Mouse (Mus musculus) embryonic facial prominence, embryonic 14.5 days (tissue): ENCODE measurements around the gene Trim14. TPM values are rescaled to one million over a fixed set of nuclear protein-coding genes. Genes with fewer than 3 reads are reported as not detected.
"Not testable (repeated sequence)": the region's sequence is repeated elsewhere in the genome, so short reads cannot be mapped to it uniquely, and the experiment has no call there.

ENCODE experiments used
- ATAC-seq: fragments of 200-750 bp; cut with Nextera tagmentation; 2 replicates; pipeline ENCODE4 v1.8.0; 2017; ENCODE audit warnings: low read depth, moderate number of reproducible peaks, moderate TSS enrichment
- DNase-seq: peaks from one replicate; pipeline ENCODE4 v3.0.0-alpha.2; 2015; ENCODE audit warnings: low spot score
- H3K27ac ChIP-seq: fragments of 300-500 bp; sonication (generic); replicated peaks from 2 replicates; pipeline ENCODE4 v1.5.1; 2014; ENCODE audit warnings: low read depth, mild to moderate bottlenecking, low read length, moderate library complexity
- H3K27me3 ChIP-seq: fragments of 300-500 bp; sonication (generic); replicated peaks from 2 replicates; pipeline ENCODE4 v1.6.1; 2014; ENCODE audit warnings: low read length; ENCODE audit not compliant: control insufficient read depth, insufficient read depth
- H3K36me3 ChIP-seq: fragments of 300-500 bp; sonication (generic); 2 replicates; pipeline ENCODE4 v1.6.1; 2014; ENCODE audit warnings: low read length, mixed read lengths; ENCODE audit not compliant: control insufficient read depth, insufficient read depth
- H3K4me1 ChIP-seq: fragments of 300-500 bp; sonication (generic); 2 replicates; pipeline ENCODE4 v1.6.1; 2014; ENCODE audit warnings: antibody characterized with exemption, low read length; ENCODE audit not compliant: control insufficient read depth, insufficient read depth
- H3K4me2 ChIP-seq: fragments of 300-500 bp; sonication (generic); 2 replicates; pipeline ENCODE4 v1.6.1; 2014; ENCODE audit warnings: low read depth, mild to moderate bottlenecking, low read length, moderate library complexity, mixed read lengths
- H3K4me3 ChIP-seq: fragments of 300-500 bp; sonication (generic); 2 replicates; pipeline ENCODE4 v1.5.1; 2014; ENCODE audit warnings: low read depth, mild to moderate bottlenecking, low read length
- H3K9ac ChIP-seq: fragments of 300-500 bp; sonication (generic); 2 replicates; pipeline ENCODE4 v1.6.1; 2014; ENCODE audit warnings: low read depth, mild to moderate bottlenecking, low read length, moderate library complexity, mixed read lengths
- H3K9me3 ChIP-seq: fragments of 300-500 bp; sonication (generic); 2 replicates; pipeline ENCODE4 v1.6.1; 2016; ENCODE audit warnings: low read length; ENCODE audit not compliant: control insufficient read depth
- WGBS: fragments of 180-500 bp; shearing (Covaris S2); extraction: QIAGEN DNeasy Blood & Tissue Kit; methylation state at CpG from one replicate; pipeline ENCODE4 v1.1.7; 2014; 5-methylcytosine and 5-hydroxymethylcytosine counted together
- polyA plus RNA-seq: library from polyadenylated mRNA; unstranded; fragments of >200 nt; fragmentation: Nextera tagmentation; extraction: Ambion mirVana; gene quantifications from 2 replicates; pipeline ENCODE4 v1.2.1, GENCODE M21; 2014

Trim14 gene
- 2.9 and 4.0 TPM in 2 replicates for polyA plus RNA-seq

DNA sequence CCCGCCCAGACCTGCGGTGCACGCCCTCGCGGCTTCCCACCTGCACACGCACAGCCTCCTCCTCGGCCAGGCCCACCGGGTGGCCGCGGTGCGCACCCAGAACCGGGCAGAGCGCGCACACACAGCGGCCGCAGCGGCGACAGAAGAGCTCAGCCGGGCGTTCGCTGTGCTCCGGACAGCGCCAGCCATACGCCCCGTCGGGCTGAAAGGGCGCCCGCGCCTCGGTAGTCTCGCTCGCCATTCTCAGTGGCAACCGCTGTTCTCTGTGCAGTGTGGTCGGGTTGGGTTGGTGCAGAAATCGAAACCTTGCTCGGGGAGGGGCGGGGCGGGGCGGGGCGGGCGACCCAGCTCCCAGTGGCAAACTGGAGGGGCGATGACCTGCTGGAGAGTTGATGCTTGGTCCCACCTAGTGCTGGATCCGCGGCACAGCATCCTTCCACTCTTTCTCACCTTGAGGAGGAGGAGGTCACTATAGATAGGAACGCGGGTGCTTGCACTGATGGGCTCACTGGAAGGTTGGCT lies at the start of gene Trim14:
TSS of gene Trim14 (minus strand) at position 302 of the 522 bp plus-strand sequence.
- peaks cover 50% of the 10 kb centered on the region for H3K27me3 ChIP-seq
- peaks cover 9% of the 10 kb centered on the region; the same call in 1 of the 2 replicates for H3K4me1 ChIP-seq
- H3K27ac ChIP-seq, result no peak within 1 kb of the TSS
- peak within 1 kb of the TSS; percentile 52 for H3K4me3 ChIP-seq
- WGBS, result 1% methylated on average over 39 of the region's 46 CpGs
- peak; percentile 33 for DNase-seq
- peak within 1 kb of the TSS; percentile 57 for H3K9ac ChIP-seq
- no peaks in the 10 kb centered on the region for H3K9me3 ChIP-seq
- H3K4me2 ChIP-seq, result peak within 1 kb of the TSS; percentile 83
- H3K36me3 ChIP-seq, result no peaks in the 10 kb centered on the region
- peak; percentile 61 for ATAC-seq

DNA sequence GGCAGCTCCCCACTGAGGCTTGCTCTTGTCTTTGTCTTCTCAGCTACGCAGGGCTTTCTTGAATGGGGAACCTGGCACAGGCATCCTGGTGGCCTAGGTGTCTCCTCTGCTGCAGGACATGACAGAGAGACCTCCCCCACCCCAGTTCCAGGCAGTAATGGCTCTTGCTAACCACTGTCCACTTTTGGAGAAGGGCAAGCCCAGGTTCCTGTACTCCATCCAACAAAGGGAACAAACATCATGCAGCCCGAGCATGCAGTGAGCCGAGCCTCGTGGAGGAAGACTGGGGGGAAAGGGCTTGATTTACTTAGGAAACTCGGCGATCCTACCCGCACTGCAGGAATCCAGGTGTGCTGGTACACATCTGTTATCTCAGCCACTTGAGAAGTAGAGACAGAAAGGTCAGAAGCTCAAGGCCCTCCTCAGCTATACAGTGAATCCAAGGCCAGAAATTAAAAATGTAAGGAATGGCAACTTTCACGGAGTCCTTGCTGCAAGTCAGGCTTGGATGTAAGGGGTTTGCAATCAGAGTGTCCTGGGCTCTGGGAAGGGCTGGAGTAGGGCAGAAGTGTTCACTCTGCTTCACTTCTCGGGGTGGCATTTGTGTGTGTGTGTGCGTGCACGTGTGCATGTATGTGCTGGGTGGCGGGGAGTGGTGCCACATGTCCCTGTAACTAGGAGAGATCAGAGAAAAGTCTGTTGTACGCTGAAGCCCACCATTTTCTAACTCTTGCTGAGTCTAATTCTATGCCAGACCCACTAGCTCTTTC lies 49.3 kb upstream of the Trim14 start:
- no peaks in the 10 kb centered on the region for H3K36me3 ChIP-seq
- H3K9ac ChIP-seq, result no peak overlapping the region
- no peak overlapping the region for H3K4me3 ChIP-seq
- WGBS, result 75% methylated on average over 13 of the region's 13 CpGs
- no peaks in the 10 kb centered on the region for H3K4me1 ChIP-seq
- no peak for ATAC-seq
- H3K27ac ChIP-seq, result no peak overlapping the region
- peaks cover 7% of the 10 kb centered on the region; the same call in 1 of the 2 replicates for H3K9me3 ChIP-seq
- DNase-seq, result no peak
- no peaks in the 10 kb centered on the region for H3K27me3 ChIP-seq
- H3K4me2 ChIP-seq, result no peak overlapping the region

GRCm38 (mm10) chr4:46584536-46584935 lies 48.6 kb upstream of the Trim14 start:
- not testable (repeated sequence) for H3K4me3 ChIP-seq, H3K27me3 ChIP-seq, H3K4me2 ChIP-seq, H3K4me1 ChIP-seq, H3K9ac ChIP-seq, ATAC-seq, H3K36me3 ChIP-seq, H3K27ac ChIP-seq, H3K9me3 ChIP-seq, DNase-seq
- 67% methylated on average over 3 of the region's 3 CpGs for WGBS

DNA sequence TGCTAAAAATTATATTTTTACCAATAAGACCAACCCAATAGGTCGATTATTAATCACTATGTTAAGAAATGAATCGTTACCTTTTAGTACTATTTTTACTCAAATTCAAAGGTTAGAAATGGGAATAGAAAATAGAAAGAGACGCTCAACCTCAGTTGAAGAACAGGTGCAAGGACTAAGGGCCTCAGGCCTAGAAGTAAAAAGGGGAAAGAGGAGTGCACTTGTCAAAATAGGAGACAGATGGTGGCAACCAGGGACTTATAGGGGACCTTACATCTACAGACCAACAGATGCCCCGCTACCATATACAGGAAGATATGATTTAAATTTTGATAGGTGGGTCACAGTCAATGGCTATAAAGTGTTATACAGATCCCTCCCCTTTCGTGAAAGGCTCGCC lies 48.1 kb upstream of the Trim14 start:
- H3K9ac ChIP-seq, H3K4me3 ChIP-seq, H3K36me3 ChIP-seq, H3K27ac ChIP-seq, ATAC-seq, DNase-seq, H3K9me3 ChIP-seq, H3K27me3 ChIP-seq, H3K4me1 ChIP-seq, H3K4me2 ChIP-seq: not testable (repeated sequence)
- WGBS, result 75% methylated on average over 2 of the region's 6 CpGs

- H3K27ac ChIP-seq, H3K9ac ChIP-seq, H3K36me3 ChIP-seq, H3K27me3 ChIP-seq, H3K4me3 ChIP-seq, ATAC-seq, H3K4me1 ChIP-seq, DNase-seq, H3K9me3 ChIP-seq, H3K4me2 ChIP-seq: not testable (repeated sequence)
- WGBS, result 82% methylated on average over 9 of the region's 9 CpGs
Observed at GRCm38 (mm10) chr4:46582024-46582423, 46.1 kb upstream of the Trim14 start.

- H3K4me3 ChIP-seq, DNase-seq, H3K27me3 ChIP-seq, H3K4me2 ChIP-seq, H3K27ac ChIP-seq, ATAC-seq, H3K9me3 ChIP-seq, H3K9ac ChIP-seq, H3K4me1 ChIP-seq, H3K36me3 ChIP-seq: not testable (repeated sequence)
- 92% methylated on average over 22 of the region's 22 CpGs for WGBS
Observed at GRCm38 (mm10) chr4:46581577-46581976, 45.6 kb upstream of the Trim14 start.

GRCm38 (mm10) chr4:46580799-46581243 lies 44.9 kb upstream of the Trim14 start:
- not testable (repeated sequence) for H3K36me3 ChIP-seq, H3K4me3 ChIP-seq, H3K27me3 ChIP-seq, H3K9ac ChIP-seq, DNase-seq, H3K27ac ChIP-seq, H3K4me2 ChIP-seq, ATAC-seq, H3K4me1 ChIP-seq
- WGBS, result 91% methylated on average over 15 of the region's 15 CpGs
- H3K9me3 ChIP-seq, result peaks cover 11% of the 10 kb centered on the region; the same call in 1 of the 2 replicates

DNA sequence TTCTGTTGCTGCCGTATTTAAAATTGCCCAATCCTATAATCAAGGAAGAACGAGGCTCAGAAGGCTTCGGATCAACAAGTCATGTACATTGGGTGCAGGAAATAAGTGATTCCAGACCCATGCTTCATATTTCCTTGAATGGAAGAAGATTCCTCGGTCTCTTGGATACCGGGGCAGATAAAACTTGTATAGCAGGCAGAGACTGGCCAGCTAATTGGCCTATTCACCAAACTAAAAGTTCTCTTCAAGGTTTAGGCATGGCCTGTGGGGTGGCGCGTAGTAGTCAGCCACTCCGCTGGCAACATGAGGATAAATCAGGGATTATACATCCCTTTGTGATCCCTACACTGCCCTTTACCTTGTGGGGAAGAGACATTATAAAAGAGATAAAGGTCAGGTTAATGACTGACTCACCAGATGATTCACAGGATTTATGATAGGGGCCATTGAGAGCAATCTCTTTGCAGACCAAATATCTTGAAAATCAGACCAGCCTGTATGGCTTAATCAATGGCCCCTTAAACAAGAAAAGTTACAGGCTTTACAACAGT lies 42.9 kb upstream of the Trim14 start:
- not testable (repeated sequence) for H3K36me3 ChIP-seq, H3K4me2 ChIP-seq, H3K4me3 ChIP-seq, ATAC-seq, H3K9ac ChIP-seq, H3K27me3 ChIP-seq, H3K27ac ChIP-seq, H3K4me1 ChIP-seq, DNase-seq
- 85% methylated on average over 8 of the region's 8 CpGs for WGBS
- H3K9me3 ChIP-seq, result peaks cover 11% of the 10 kb centered on the region; the same call in 1 of the 2 replicates
